Mouse (Mus musculus): ENCODE results near the gene Tph1.
A peak's percentile ranks its signal among the peaks of the same experiment; 100 is the strongest.

Gene Tph1

DNA sequence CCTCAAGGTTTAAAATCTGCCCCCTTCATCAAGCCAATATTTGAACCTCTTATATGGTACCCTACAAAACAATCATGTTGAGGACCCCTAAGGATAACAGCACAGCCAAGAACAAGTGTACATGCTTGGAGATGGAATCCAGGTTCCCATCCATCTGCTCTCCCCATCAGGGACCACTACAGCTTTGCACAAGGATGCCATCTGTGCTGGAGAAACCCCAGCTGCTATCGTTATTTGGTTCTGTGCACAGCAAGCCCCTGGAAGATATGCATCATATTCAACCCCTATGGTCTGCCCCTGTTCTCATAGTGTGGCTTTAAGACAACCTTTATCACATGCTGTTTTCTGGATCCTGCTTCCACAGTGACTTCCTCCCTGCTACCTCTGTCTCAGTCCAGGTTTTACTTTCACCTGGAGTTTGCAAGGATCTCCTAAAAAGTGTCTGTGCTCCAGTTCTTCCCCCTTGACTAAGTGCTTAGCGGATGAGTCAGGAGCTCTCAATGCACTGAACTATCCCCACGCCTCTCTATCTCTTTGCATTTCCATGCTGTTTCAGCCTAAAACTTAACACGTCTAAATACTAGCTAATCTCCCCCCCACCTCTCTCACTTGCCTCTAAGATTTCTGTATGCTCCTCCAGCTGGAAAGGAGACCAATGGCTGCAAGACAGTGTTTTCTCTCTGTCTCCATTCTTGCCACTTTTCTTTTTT, 23.8 kb downstream of the Tph1 start:
- DNase-seq = peak; percentile 49 to 54

DNA sequence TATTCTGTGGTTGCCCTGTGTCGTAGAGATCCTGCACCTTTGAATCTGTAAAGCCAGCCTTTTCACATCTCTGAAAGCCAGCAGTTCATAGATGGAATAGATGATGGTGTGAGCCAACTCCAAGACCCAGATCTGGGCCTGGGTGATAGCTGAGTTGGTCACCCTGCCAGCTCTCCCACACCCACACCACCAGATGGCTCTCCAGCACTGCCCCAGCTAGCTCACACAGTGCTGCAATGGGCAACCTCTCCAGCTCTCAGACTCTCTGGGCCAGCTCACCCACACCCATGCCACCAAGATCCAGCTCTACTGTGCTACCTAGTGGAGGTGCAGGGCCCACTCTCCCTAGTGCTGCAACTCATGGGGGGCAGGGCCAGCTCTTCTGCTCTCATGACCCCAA, 29.2 kb downstream of the Tph1 start:
- DNase-seq = peak; percentile 81 to 83

DNA sequence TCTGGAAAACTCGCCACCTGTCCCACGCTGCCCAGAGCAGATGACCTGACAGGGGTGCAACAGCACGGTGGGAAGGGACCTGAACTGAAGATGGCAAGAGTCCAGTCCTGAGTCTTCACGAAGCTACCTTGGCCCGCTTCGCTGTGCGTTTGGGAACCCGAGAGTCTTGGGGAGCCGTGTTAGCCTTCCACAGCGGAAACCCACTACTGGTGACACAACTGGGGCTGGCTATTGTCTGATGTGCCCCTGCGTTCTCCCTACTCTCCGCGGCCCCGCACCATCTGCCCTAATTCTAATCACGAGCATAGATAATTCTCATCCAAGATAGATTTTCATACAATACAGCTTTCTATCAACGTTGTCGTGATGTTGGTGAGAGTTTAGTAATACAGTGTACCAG, 32.3 kb downstream of the Tph1 start:
- no peak for DNase-seq

- peak; percentile 93 to 97 for DNase-seq
Observed at GRCm38 (mm10) chr7:46639692-46640031, 32.7 kb downstream of the Tph1 start, which contains the start of gene Sergef. Sergef (minus strand) TSS chr7:46639807.

GRCm38 (mm10) chr7:46638889-46639691, 33.2 kb downstream of the Tph1 start:
- peak; percentile 61 to 68 for DNase-seq

DNA sequence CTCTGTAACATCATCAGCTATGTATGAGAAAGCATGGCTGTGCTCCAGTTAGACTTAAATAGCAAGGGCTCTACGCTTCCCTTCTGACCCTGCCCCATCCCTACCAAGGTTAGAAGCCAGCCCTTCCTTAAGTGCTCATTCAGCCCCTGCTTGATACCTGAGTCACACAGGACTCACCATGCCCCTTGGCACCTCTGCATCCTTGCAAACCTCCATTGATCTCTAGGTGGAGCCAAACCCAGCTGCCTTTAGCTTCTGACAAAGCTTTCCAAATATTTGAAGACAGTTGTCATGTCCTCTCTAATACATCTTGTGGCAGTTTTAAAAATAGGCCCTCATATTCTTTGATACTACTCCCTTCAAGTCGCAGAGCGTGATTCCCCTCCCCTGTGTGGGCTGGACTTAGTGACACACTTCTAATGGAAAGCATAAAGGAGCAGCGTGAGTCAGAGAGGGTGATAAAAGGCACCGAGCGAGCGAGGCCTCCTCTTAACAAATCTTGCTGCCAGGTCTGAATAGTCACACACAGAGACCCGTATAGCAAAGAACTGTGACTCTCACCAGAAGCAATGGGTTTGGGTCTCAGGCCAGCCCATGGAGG, 43.9 kb downstream of the Tph1 start:
- peak in 1 of 2 experiments; percentile 19 for DNase-seq

GRCm38 (mm10) chr7:46623979-46624378, 48.4 kb downstream of the Tph1 start:
- peak in 1 of 2 experiments; percentile 1 for DNase-seq

DNA sequence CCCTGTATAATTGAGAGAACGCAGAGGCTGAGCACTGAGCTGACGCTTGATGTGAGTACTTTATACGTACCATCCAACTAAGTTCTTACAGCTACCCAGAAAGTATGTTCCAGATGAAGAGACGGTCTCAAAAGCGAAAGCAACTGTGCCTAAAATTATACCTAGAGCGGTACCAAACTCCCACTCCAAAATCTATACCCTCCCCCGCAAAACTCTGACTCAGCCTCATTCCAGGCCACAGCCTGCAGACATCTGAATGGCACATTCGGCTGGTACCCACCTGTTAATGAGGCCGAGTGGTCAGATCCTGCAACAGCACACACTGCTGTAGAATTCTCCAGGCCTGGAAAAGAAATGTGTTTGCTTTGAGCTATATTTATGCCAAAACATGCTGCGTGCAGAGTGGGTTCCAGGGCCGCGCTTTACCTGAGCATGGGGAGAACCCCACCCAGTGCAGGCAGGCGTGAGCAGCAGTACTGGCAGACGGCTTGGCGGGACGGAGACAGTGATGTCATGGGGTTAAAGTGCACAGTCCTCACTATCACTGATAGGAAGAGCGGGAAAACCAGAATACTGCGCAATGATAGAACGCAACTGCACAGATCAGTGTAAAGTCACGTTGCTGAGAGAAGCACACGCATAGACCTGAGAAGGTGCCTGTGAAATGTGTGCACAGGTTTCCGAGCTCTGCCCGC, 53.8 kb downstream of the Tph1 start:
- no peak for DNase-seq

DNA sequence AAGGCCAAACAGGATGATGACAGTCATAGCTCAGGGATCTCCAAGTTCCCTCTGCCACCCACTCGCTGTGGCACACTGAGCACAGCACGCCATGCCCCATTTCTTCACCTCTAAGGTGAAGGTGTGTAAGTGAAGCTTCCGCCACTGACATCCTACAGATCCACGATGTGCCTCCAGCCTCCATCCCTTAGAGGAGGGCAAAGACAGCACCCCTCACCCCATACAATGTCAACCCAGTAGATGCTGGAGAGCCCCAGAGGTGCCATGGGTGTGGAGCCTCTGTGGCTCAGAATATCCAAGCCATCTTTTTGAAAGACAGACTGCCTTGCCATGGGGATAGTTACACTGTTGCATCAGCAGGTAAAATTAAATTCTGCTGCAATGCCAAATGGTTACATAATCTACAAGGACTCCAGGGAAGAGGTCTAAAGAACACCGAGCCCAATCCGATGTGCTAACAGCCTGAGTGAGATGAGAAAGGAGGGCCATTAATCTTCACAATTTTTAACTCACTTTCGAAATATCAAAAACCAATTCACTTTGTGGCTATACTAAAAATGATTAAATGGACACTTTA, 55.8 kb downstream of the Tph1 start:
- DNase-seq = no peak

DNA sequence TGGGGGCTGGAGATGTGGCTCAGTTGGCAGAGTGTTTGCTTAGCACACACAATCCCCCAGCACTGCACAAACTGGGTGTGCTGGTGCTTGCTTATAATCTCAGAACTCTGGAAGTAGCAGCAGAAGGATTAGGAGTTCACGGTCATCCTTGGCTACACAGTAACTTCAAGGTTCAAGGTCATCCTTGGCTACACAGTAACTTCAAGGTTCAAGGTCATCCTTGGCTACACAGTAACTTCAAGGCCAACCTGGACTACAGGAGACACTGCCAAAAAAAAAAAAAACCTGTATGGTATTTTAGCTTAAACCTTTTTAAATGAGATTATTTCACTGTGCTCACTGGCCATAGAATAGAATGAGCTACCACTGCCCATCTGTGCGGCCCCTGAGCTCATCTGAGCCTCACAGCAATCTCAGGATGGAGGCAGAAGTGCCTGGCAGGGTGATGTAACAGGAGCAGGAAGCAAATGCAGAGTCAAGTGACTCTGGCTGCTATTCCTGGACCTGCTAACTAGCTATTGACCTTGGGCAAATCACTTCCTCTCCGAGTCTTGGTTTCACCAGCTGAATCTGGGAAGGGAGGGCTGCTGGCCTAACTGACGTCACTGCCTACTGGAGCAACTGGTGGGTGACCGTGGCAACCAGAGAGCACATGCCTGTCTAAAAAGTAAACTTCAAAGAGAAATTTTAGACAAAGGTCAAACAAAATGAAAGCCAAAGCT, 56.9 kb downstream of the Tph1 start:
- DNase-seq = no peak

DNA sequence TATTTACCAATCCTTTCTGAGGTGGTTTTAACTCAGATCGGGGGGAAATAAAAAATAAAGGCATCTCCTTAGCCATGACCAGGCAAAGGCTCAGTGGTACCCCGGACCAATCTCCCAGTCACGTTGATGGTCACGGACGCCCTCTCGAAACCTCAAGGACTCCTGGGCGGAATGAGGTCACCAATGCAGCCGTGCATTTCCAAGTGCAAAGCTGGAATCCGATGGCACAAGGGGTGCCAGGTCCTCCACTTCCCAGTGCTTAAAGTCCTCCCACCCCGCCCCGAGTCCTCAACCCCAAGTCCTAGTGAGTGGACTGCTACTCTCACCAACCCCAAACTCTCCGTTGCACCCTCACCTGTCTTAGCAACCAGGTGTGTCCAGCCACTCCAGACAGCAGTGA, 58.1 kb downstream of the Tph1 start:
- no peak for DNase-seq

GRCm38 (mm10) chr7:46613091-46613490, 59.2 kb downstream of the Tph1 start:
- DNase-seq = peak; percentile 70 to 74

GRCm38 (mm10) chr7:46612421-46612937, 59.9 kb downstream of the Tph1 start:
- DNase-seq = no peak

GRCm38 (mm10) chr7:46611970-46612369, 60.4 kb downstream of the Tph1 start:
- DNase-seq = peak; percentile 77 to 83

DNA sequence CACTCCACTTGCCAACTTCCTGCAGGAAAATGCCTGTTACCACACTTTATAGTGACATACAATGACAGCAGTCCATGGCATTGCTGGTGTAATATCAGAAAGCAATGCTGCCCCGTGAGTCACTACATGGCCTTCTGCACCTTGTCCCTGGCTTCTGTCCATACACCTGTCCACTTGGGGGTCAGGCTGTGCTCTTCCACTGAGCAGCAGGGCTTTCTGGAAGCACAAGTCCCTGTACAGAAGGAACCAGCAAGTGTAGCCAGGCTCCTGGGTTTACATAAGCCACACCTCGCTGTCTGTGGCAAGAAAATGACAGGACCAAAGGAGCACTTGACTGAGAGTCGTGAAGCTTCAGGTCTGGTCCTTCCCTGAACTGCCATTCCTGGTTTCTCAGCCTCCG, 63.0 kb downstream of the Tph1 start:
- no peak for DNase-seq

- DNase-seq = peak; percentile 89 to 95
Observed at GRCm38 (mm10) chr7:46607428-46608055, 64.8 kb downstream of the Tph1 start.

GRCm38 (mm10) chr7:46607031-46607426, 65.3 kb downstream of the Tph1 start:
- DNase-seq = no peak

GRCm38 (mm10) chr7:46606391-46607030, 65.8 kb downstream of the Tph1 start:
- DNase-seq = peak; percentile 97 to 98

- peak; percentile 80 to 84 for DNase-seq
Observed at GRCm38 (mm10) chr7:46603051-46603450, 69.3 kb downstream of the Tph1 start.

DNA sequence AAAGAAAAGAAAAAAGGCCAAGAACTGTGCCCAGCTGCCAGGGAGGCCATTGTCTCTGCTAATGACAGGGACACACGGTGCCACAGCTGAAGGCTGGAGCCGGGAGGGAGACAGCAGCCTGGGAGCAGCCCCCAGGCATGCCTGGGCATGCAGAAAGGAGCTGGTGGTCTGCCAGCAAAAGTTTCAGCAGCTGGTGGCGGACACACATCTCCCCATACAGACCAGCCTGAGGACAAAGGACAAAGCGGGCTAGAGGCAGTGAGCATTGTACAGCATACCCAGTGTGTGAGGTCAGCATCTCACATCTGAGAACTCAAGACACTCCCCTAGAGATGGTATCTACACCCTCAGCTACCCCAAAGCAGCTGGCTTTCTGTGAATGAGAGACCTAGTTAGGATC, 70.3 kb downstream of the Tph1 start:
- peak; percentile 63 to 73 for DNase-seq

- peak in 1 of 2 experiments; percentile 52 for DNase-seq
Observed at GRCm38 (mm10) chr7:46601097-46601496, 71.2 kb downstream of the Tph1 start.

All from cerebellum, postnatal 10 days (tissue).